Mouse (Mus musculus): ENCODE results near the gene Gsk3b. TPM values are rescaled to one million over a fixed set of nuclear protein-coding genes. Genes with fewer than 3 reads are reported as not detected.

Gene Gsk3b
- polyA plus RNA-seq, 1 experiment from 2014 or later: 171 TPM

DNA sequence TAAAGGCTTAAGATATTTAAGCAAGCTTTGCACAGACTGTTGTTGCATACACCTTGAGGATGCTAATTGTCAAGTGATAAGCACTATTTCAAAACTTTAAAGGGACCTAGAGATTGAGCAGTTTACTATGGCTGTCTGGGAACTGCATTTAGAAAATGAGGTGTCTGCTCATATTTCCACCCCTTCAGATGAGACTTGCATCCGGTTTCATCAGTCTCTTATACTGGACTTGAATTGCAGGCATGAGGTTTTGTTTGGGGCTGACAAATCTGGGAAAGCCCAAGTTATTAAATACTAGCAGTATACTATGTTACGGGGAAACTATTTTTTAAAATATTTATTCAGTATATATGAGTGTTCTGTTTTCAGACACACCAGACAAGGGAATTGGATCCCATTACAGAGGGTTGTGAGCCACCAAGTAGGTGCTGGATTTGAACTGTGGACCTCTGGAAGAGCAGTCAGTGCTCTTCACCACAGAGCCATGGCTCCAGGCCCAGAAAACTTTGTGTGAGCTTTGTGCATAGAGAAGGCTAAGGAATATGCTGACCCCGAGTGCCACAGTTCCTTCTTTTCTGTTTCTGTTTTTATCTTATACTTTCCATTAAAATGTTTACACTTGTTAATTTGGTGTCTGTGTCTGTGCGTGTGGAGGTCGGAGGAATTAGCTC lies 6.5 kb downstream of the Gsk3b start:
- Histone ChIP-seq H3K36me3 (replicated peaks; ENCODE audit: control insufficient read depth, insufficient read depth) (peaks cover 11% of the 10 kb centered on the region; the same call in 1 of the 2 replicates), H3K9ac (peak overlapping the region; percentile 44; the same call in 1 of the 2 replicates), H3K27ac (no peak overlapping the region), H3K9me3 (ENCODE audit: control insufficient read depth, low read length) (no peaks in the 10 kb centered on the region), H3K4me1 (replicated peaks; ENCODE audit: control insufficient read depth, insufficient read depth, low read length) (peaks cover 54% of the 10 kb centered on the region), H3K4me3 (replicated peaks; ENCODE audit: low read length) (peak overlapping the region; percentile 97), H3K27me3 (ENCODE audit: control insufficient read depth, insufficient read depth, low read length) (no peaks in the 10 kb centered on the region), H3K4me2 (replicated peaks) (peak overlapping the region; percentile 68)
- no peak for DNase-seq (ENCODE audit: low spot score)
- 74% methylated on average over 5 of the region's 5 CpGs for WGBS
- ATAC-seq (ENCODE audit: low FRiP score): no peak

GRCm38 (mm10) chr16:38097521-38097920 lies 8.7 kb downstream of the Gsk3b start:
- H3K4me2 ChIP-seq (replicated peaks): peak overlapping the region; percentile 24
- no peaks in the 10 kb centered on the region for H3K27me3 ChIP-seq (ENCODE audit: control insufficient read depth, insufficient read depth, low read length)
- no peak overlapping the region for H3K27ac ChIP-seq
- no peak overlapping the region for H3K9ac ChIP-seq
- H3K4me3 ChIP-seq (replicated peaks; ENCODE audit: low read length): no peak overlapping the region
- 68% methylated on average over 9 of the region's 9 CpGs for WGBS
- H3K9me3 ChIP-seq (ENCODE audit: control insufficient read depth, low read length): no peaks in the 10 kb centered on the region
- ATAC-seq (ENCODE audit: low FRiP score) (no peak), DNase-seq (ENCODE audit: low spot score) (no peak)
- H3K36me3 ChIP-seq (replicated peaks; ENCODE audit: control insufficient read depth, insufficient read depth): peaks cover 16% of the 10 kb centered on the region; the same call in 1 of the 2 replicates
- H3K4me1 ChIP-seq (replicated peaks; ENCODE audit: control insufficient read depth, insufficient read depth, low read length): peaks cover 54% of the 10 kb centered on the region

GRCm38 (mm10) chr16:38099325-38099724 lies 10.5 kb downstream of the Gsk3b start:
- DNase-seq (ENCODE audit: low spot score): no peak
- Histone ChIP-seq H3K36me3 (replicated peaks; ENCODE audit: control insufficient read depth, insufficient read depth) (peaks cover 13% of the 10 kb centered on the region; the same call in 1 of the 2 replicates), H3K27me3 (ENCODE audit: control insufficient read depth, insufficient read depth, low read length) (no peaks in the 10 kb centered on the region), H3K9ac (no peak overlapping the region), H3K4me2 (replicated peaks) (no peak overlapping the region), H3K4me1 (replicated peaks; ENCODE audit: control insufficient read depth, insufficient read depth, low read length) (peaks cover 41% of the 10 kb centered on the region), H3K4me3 (replicated peaks; ENCODE audit: low read length) (no peak overlapping the region), H3K9me3 (ENCODE audit: control insufficient read depth, low read length) (no peaks in the 10 kb centered on the region), H3K27ac (no peak overlapping the region)
- ATAC-seq (ENCODE audit: low FRiP score): no peak

GRCm38 (mm10) chr16:38100569-38100968 lies 11.8 kb downstream of the Gsk3b start:
- no peak overlapping the region for H3K27ac ChIP-seq
- no peak for ATAC-seq (ENCODE audit: low FRiP score)
- H3K4me2 ChIP-seq (replicated peaks): no peak overlapping the region
- 79% methylated on average over 2 of the region's 2 CpGs for WGBS
- no peaks in the 10 kb centered on the region for H3K9me3 ChIP-seq (ENCODE audit: control insufficient read depth, low read length)
- peaks cover 13% of the 10 kb centered on the region; the same call in 1 of the 2 replicates for H3K36me3 ChIP-seq (replicated peaks; ENCODE audit: control insufficient read depth, insufficient read depth)
- H3K4me1 ChIP-seq (replicated peaks; ENCODE audit: control insufficient read depth, insufficient read depth, low read length): peaks cover 29% of the 10 kb centered on the region
- no peak overlapping the region for H3K9ac ChIP-seq
- DNase-seq (ENCODE audit: low spot score): no peak
- no peak overlapping the region for H3K4me3 ChIP-seq (replicated peaks; ENCODE audit: low read length)
- H3K27me3 ChIP-seq (ENCODE audit: control insufficient read depth, insufficient read depth, low read length): no peaks in the 10 kb centered on the region

DNA sequence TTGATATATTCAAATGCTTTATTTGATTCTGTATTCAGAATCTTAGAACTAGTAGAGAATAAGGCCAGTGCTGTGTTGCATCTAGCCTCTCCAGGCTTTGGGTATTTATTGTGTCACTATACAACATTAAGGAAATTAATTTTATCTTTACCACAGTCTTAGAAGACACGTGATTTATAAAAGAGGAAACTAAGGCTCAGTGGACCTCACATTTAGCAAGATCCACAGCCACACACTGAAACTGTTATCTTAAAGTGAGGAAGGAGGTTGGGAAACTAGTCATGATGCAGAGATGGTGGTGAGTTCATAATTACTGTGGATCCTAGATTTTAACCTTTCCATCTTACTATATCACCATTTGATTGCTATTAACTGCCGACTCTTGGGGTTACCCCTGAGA lies 16.7 kb downstream of the Gsk3b start:
- no peak overlapping the region for H3K4me2 ChIP-seq (replicated peaks)
- ATAC-seq (ENCODE audit: low FRiP score) (no peak), DNase-seq (ENCODE audit: low spot score) (no peak)
- WGBS: 87% methylated on average over 2 of the region's 2 CpGs
- H3K27me3 ChIP-seq (ENCODE audit: control insufficient read depth, insufficient read depth, low read length): no peaks in the 10 kb centered on the region
- no peak overlapping the region for H3K4me3 ChIP-seq (replicated peaks; ENCODE audit: low read length)
- no peak overlapping the region for H3K27ac ChIP-seq
- no peak overlapping the region for H3K9ac ChIP-seq
- H3K36me3 ChIP-seq (replicated peaks; ENCODE audit: control insufficient read depth, insufficient read depth): peaks cover 4% of the 10 kb centered on the region; the same call in 1 of the 2 replicates
- H3K9me3 ChIP-seq (ENCODE audit: control insufficient read depth, low read length): no peaks in the 10 kb centered on the region
- H3K4me1 ChIP-seq (replicated peaks; ENCODE audit: control insufficient read depth, insufficient read depth, low read length): peaks cover 5% of the 10 kb centered on the region; the same call in 1 of the 2 replicates

DNA sequence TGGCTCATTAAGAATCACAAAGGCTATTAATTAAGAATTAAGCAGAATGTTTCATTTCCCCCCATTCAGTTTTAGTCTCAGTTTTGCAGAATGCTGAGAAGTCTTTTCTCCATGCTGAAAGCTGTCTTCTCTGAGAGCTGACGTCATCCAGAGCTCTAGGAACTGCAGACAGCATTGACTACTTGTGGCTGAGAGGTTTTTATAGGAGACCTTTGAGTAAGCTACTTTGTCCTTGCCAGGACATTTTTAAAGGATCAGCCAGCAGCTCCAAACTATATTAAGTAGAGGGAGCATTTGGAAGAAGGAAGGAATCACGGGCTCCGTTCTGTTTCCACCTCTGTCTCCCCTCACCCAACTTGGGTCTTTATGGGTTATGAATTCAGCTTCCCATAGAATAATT lies 17.7 kb downstream of the Gsk3b start:
- H3K4me3 ChIP-seq (replicated peaks; ENCODE audit: low read length): no peak overlapping the region
- no peak for DNase-seq (ENCODE audit: low spot score)
- ATAC-seq (ENCODE audit: low FRiP score): no peak
- no peak overlapping the region for H3K4me2 ChIP-seq (replicated peaks)
- H3K4me1 ChIP-seq (replicated peaks; ENCODE audit: control insufficient read depth, insufficient read depth, low read length): peaks cover 5% of the 10 kb centered on the region; the same call in 1 of the 2 replicates
- H3K36me3 ChIP-seq (replicated peaks; ENCODE audit: control insufficient read depth, insufficient read depth): no peaks in the 10 kb centered on the region
- no peaks in the 10 kb centered on the region for H3K27me3 ChIP-seq (ENCODE audit: control insufficient read depth, insufficient read depth, low read length)
- H3K9ac ChIP-seq: no peak overlapping the region
- H3K9me3 ChIP-seq (ENCODE audit: control insufficient read depth, low read length): no peaks in the 10 kb centered on the region
- WGBS: 82% methylated on average over 3 of the region's 3 CpGs
- no peak overlapping the region for H3K27ac ChIP-seq

GRCm38 (mm10) chr16:38110001-38110400 lies 21.2 kb downstream of the Gsk3b start:
- 81% methylated on average over 9 of the region's 9 CpGs for WGBS
- DNase-seq (ENCODE audit: low spot score): no peak

DNA sequence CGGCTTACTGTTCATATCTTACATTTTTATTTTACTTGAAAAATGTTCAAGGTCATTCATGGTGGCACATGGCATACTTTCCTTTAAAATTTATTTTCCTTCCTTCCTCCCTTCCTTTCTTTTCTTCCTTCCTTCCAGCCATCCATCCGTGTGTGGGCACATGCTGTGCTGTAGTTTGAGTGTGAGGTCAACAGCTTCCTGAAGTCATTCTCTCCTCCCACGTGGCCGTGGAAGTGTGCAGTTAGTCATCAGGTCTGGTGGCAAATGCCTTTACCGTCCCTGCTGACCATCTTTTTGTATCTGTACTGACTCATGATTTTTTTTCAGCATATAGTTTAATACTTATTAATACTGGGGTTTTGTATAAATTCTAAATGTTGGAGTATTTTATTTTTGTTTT lies 21.8 kb downstream of the Gsk3b start:
- Histone ChIP-seq H3K36me3 (replicated peaks; ENCODE audit: control insufficient read depth, insufficient read depth) (peaks cover 4% of the 10 kb centered on the region; the same call in 1 of the 2 replicates), H3K27ac (no peak overlapping the region), H3K27me3 (ENCODE audit: control insufficient read depth, insufficient read depth, low read length) (no peaks in the 10 kb centered on the region), H3K9ac (no peak overlapping the region), H3K4me1 (replicated peaks; ENCODE audit: control insufficient read depth, insufficient read depth, low read length) (peaks cover 9% of the 10 kb centered on the region; the same call in 1 of the 2 replicates), H3K4me2 (replicated peaks) (no peak overlapping the region), H3K4me3 (replicated peaks; ENCODE audit: low read length) (no peak overlapping the region), H3K9me3 (ENCODE audit: control insufficient read depth, low read length) (no peaks in the 10 kb centered on the region)
- no peak for ATAC-seq (ENCODE audit: low FRiP score)
- no peak for DNase-seq (ENCODE audit: low spot score)
- 63% methylated on average over 5 of the region's 5 CpGs for WGBS

More at GRCm38 (mm10) chr16:38110001-38110400, 21.2 kb downstream of the Gsk3b start:
- no peak overlapping the region for H3K9ac ChIP-seq
- H3K27ac ChIP-seq: no peak overlapping the region
- H3K4me3 ChIP-seq (replicated peaks; ENCODE audit: low read length): no peak overlapping the region
- H3K4me2 ChIP-seq (replicated peaks): no peak overlapping the region
- peaks cover 9% of the 10 kb centered on the region; the same call in 1 of the 2 replicates for H3K4me1 ChIP-seq (replicated peaks; ENCODE audit: control insufficient read depth, insufficient read depth, low read length)
- no peaks in the 10 kb centered on the region for H3K9me3 ChIP-seq (ENCODE audit: control insufficient read depth, low read length)
- no peak for ATAC-seq (ENCODE audit: low FRiP score)
- H3K27me3 ChIP-seq (ENCODE audit: control insufficient read depth, insufficient read depth, low read length): no peaks in the 10 kb centered on the region
- H3K36me3 ChIP-seq (replicated peaks; ENCODE audit: control insufficient read depth, insufficient read depth): peaks cover 4% of the 10 kb centered on the region; the same call in 1 of the 2 replicates

DNA sequence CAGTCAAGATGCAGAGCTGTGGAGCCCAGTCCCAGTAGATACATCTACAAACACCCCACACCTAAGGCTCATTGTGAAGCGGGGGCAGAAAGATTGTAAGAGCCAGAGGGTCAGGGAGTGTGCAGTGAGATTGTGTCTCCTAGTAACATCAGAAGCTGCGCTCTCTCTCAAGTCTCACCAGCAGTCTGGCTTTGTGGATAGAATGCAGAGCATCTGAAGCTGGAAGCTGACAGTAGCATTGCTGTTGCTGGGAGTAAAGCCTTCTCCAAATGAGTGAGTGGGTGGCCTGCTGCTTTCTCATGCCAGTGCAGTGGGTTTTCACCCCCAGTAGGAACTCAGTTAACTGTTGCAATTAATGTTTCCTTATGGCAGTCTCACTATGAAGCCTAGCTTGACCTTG lies 25.3 kb downstream of the Gsk3b start:
- Histone ChIP-seq H3K4me2 (replicated peaks) (no peak overlapping the region), H3K27me3 (ENCODE audit: control insufficient read depth, insufficient read depth, low read length) (no peaks in the 10 kb centered on the region), H3K4me1 (replicated peaks; ENCODE audit: control insufficient read depth, insufficient read depth, low read length) (peaks cover 12% of the 10 kb centered on the region; the same call in 1 of the 2 replicates), H3K9ac (no peak overlapping the region), H3K9me3 (ENCODE audit: control insufficient read depth, low read length) (no peaks in the 10 kb centered on the region), H3K4me3 (replicated peaks; ENCODE audit: low read length) (no peak overlapping the region), H3K27ac (no peak overlapping the region), H3K36me3 (replicated peaks; ENCODE audit: control insufficient read depth, insufficient read depth) (peaks cover 4% of the 10 kb centered on the region; the same call in 1 of the 2 replicates)
- no peak for DNase-seq (ENCODE audit: low spot score)
- WGBS: 94% methylated on average over 2 of the region's 2 CpGs
- ATAC-seq (ENCODE audit: low FRiP score): no peak
